Mouse (Mus musculus) hematopoietic stem cell, adult 5-6 weeks (primary cell): ENCODE measurements around the gene Myadm. TPM values are rescaled to one million over a fixed set of nuclear protein-coding genes. Genes with fewer than 3 reads are reported as not detected.

ENCODE experiments used
- ATAC-seq, 2 experiments: fragments of 125-278 bp in 1 of 2; replicated peaks in 1 of 2; 2 replicates each; pipeline ENCODE4 v1.8.0; 2016 to 2017; ENCODE audit warnings: inconsistent platforms in 2 of 2, mild to moderate bottlenecking in 2 of 2, moderate number of reproducible peaks in 2 of 2, low read depth in 1 of 2, moderate TSS enrichment in 1 of 2; ENCODE audit not compliant: low FRiP score in 2 of 2, poor library complexity in 2 of 2, severe bottlenecking in 2 of 2, insufficient read depth in 1 of 2, low TSS enrichment in 1 of 2
- total RNA-seq: library from RNA; stranded (forward); fragments of 172-1452, 232-1000 nt; gene quantifications from 2 replicates; pipeline ENCODE4 v1.2.3, GENCODE M21; 2017

The Myadm gene
- total RNA-seq, 1 experiment from 2014 or later: 9.2 TPM

GRCm38 (mm10) chr7:3332619-3333521 is 44.0 kb downstream of the Myadm start, which contains the start of gene Cacng7:
Cacng7 (plus strand) TSS chr7:3332955.
- ATAC-seq: no peak

GRCm38 (mm10) chr7:3333542-3333941 is 44.7 kb downstream of the Myadm start:
- ATAC-seq: no peak

GRCm38 (mm10) chr7:3336412-3336811 is 47.5 kb downstream of the Myadm start:
- ATAC-seq: no peak

GRCm38 (mm10) chr7:3338286-3338935 is 49.5 kb downstream of the Myadm start:
- ATAC-seq: no peak; a peak in 1 of 4 replicates

- ATAC-seq: no peak
These were observed 50.1 kb downstream of the Myadm start for GRCm38 (mm10) chr7:3339010-3339409.

- ATAC-seq: no peak
These were observed 55.0 kb downstream of the Myadm start for GRCm38 (mm10) chr7:3343861-3344260.

- no peak for ATAC-seq
These were observed 56.4 kb downstream of the Myadm start for GRCm38 (mm10) chr7:3345301-3345700.

GRCm38 (mm10) chr7:3347366-3348287 is 58.7 kb downstream of the Myadm start:
- ATAC-seq: no peak

- ATAC-seq: no peak
These were observed 59.4 kb downstream of the Myadm start for GRCm38 (mm10) chr7:3348326-3348725.

- no peak for ATAC-seq
These were observed 60.9 kb downstream of the Myadm start for GRCm38 (mm10) chr7:3349775-3350174.

Other genes starting within 250 kb of the Myadm start
- gene AU018091, start 119.9 kb upstream of the Myadm start, total RNA-seq: not detected in 2 replicates
- 0.10 and 1.2 TPM in 2 replicates for gene Nlrp12, start 39.3 kb upstream of the Myadm start, total RNA-seq
- not detected in 2 replicates for gene Prkcg, start 99 bp downstream of the Myadm start, total RNA-seq
- not detected in 2 replicates for gene Cacng7, start 43.9 kb downstream of the Myadm start, total RNA-seq
- 3.9 TPM in 1 of 2 replicates, not detected in the other for gene Cacng8, start 101.6 kb downstream of the Myadm start, total RNA-seq
- gene Cacng6, start 135.1 kb downstream of the Myadm start, total RNA-seq: not detected in 2 replicates
- 1.4 and 2.1 TPM in 2 replicates for gene Tarm1, start 213.5 kb downstream of the Myadm start, total RNA-seq